Mouse (Mus musculus) hindbrain, embryonic 16.5 days (tissue): ENCODE results near the gene Crybb1. TPM values are rescaled to one million over a fixed set of nuclear protein-coding genes. Genes with fewer than 3 reads are reported as not detected.

Experiments
- ATAC-seq: fragments of 200-750 bp; cut with Nextera tagmentation; 2 replicates; pipeline ENCODE4 v1.8.0; 2017; ENCODE audit warnings: moderate TSS enrichment, moderate library complexity
- H3K27ac ChIP-seq: fragments of 300-500 bp; sonication (generic); 2 replicates; pipeline ENCODE4 v1.5.1; 2014; ENCODE audit warnings: low read depth, mild to moderate bottlenecking, control low read depth, low read length, moderate library complexity
- H3K27me3 ChIP-seq: fragments of 300-500 bp; sonication (generic); replicated peaks from 2 replicates; pipeline ENCODE4 v1.6.1; 2014; ENCODE audit warnings: low read length; ENCODE audit not compliant: control insufficient read depth, insufficient read depth
- H3K36me3 ChIP-seq: fragments of 300-500 bp; sonication (generic); 2 replicates; pipeline ENCODE4 v1.6.1; 2014; ENCODE audit warnings: mild to moderate bottlenecking, low read length, moderate library complexity, mixed read lengths; ENCODE audit not compliant: control insufficient read depth, insufficient read depth
- H3K4me1 ChIP-seq: fragments of 300-500 bp; sonication (generic); 2 replicates; pipeline ENCODE4 v1.6.1; 2014; ENCODE audit warnings: low read depth, low read length; ENCODE audit not compliant: control insufficient read depth, insufficient read depth
- H3K4me2 ChIP-seq: fragments of 300-500 bp; sonication (generic); 2 replicates; pipeline ENCODE4 v1.6.1; 2014; ENCODE audit warnings: mild to moderate bottlenecking, low read length, control low read depth, moderate library complexity
- H3K4me3 ChIP-seq: fragments of 300-500 bp; sonication (generic); 2 replicates; pipeline ENCODE4 v1.5.1; 2014; ENCODE audit warnings: mild to moderate bottlenecking, low read length, control low read depth, moderate library complexity
- H3K9ac ChIP-seq: fragments of 300-500 bp; sonication (generic); 2 replicates; pipeline ENCODE4 v1.6.1; 2014; ENCODE audit warnings: low read depth, mild to moderate bottlenecking, control low read depth, low read length, moderate library complexity
- H3K9me3 ChIP-seq: fragments of 300-500 bp; sonication (generic); 2 replicates; pipeline ENCODE4 v1.6.1; 2014; ENCODE audit warnings: mild to moderate bottlenecking, low read length, moderate library complexity; ENCODE audit not compliant: control insufficient read depth
- WGBS: fragments of 180-500 bp; shearing (Covaris S2); extraction: QIAGEN DNeasy Blood & Tissue Kit; methylation state at CpG from one replicate; pipeline ENCODE4 v1.1.7; 2014; 5-methylcytosine and 5-hydroxymethylcytosine counted together
- polyA plus RNA-seq: library from polyadenylated mRNA; unstranded; fragments of >200 nt; fragmentation: Nextera tagmentation; extraction: Ambion mirVana; gene quantifications from 2 replicates; pipeline ENCODE4 v1.2.1, GENCODE M21; 2015

The Crybb1 gene
- polyA plus RNA-seq, 1 experiment from 2014 or later: 7.7 TPM

GRCm38 (mm10) chr5:112254282-112254806 is 1.3 kb upstream of the Crybb1 start:
- Histone ChIP-seq H3K4me3 (no peak overlapping the region), H3K9ac (no peak overlapping the region), H3K4me2 (no peak overlapping the region), H3K9me3 (no peaks in the 10 kb centered on the region), H3K27ac (peak overlapping the region; percentile 44; the same call in 1 of the 2 replicates), H3K36me3 (no peaks in the 10 kb centered on the region), H3K27me3 (no peaks in the 10 kb centered on the region), H3K4me1 (peaks cover 7% of the 10 kb centered on the region; the same call in 1 of the 2 replicates)
- ATAC-seq: peak; percentile 76
- WGBS: 47% methylated on average over 7 of the region's 7 CpGs

- H3K27ac ChIP-seq: no peak overlapping the region
- 74% methylated on average over 9 of the region's 9 CpGs for WGBS
- H3K4me3 ChIP-seq: no peak overlapping the region
- no peak overlapping the region for H3K9ac ChIP-seq
- peaks cover 7% of the 10 kb centered on the region; the same call in 1 of the 2 replicates for H3K4me1 ChIP-seq
- no peaks in the 10 kb centered on the region for H3K27me3 ChIP-seq
- no peak for ATAC-seq
- H3K36me3 ChIP-seq: no peaks in the 10 kb centered on the region
- no peak overlapping the region for H3K4me2 ChIP-seq
- H3K9me3 ChIP-seq: no peaks in the 10 kb centered on the region
These were observed 842 bp downstream of the Crybb1 start for GRCm38 (mm10) chr5:112256457-112256856.

GRCm38 (mm10) chr5:112257896-112258295 is 2.3 kb downstream of the Crybb1 start:
- 88% methylated on average over 3 of the region's 3 CpGs for WGBS
- no peak overlapping the region for H3K27ac ChIP-seq
- ATAC-seq: no peak
- H3K27me3 ChIP-seq: no peaks in the 10 kb centered on the region
- peaks cover 7% of the 10 kb centered on the region; the same call in 1 of the 2 replicates for H3K4me1 ChIP-seq
- no peaks in the 10 kb centered on the region for H3K9me3 ChIP-seq
- no peak overlapping the region for H3K9ac ChIP-seq
- no peak overlapping the region for H3K4me3 ChIP-seq
- H3K36me3 ChIP-seq: no peaks in the 10 kb centered on the region
- H3K4me2 ChIP-seq: no peak overlapping the region

- no peaks in the 10 kb centered on the region for H3K9me3 ChIP-seq
- WGBS: 89% methylated on average over 16 of the region's 16 CpGs
- ATAC-seq: no peak
- H3K36me3 ChIP-seq: no peaks in the 10 kb centered on the region
- peaks cover 7% of the 10 kb centered on the region; the same call in 1 of the 2 replicates for H3K4me1 ChIP-seq
- H3K9ac ChIP-seq: no peak overlapping the region
- H3K27ac ChIP-seq: no peak overlapping the region
- H3K4me2 ChIP-seq: no peak overlapping the region
- H3K27me3 ChIP-seq: no peaks in the 10 kb centered on the region
- no peak overlapping the region for H3K4me3 ChIP-seq
These were observed 4.4 kb downstream of the Crybb1 start for GRCm38 (mm10) chr5:112259862-112260650.

- ATAC-seq: no peak
These were observed 5.2 kb downstream of the Crybb1 start for GRCm38 (mm10) chr5:112260818-112261217.

GRCm38 (mm10) chr5:112264099-112264498 is 8.5 kb downstream of the Crybb1 start:
- Histone ChIP-seq H3K27me3 (no peaks in the 10 kb centered on the region), H3K9ac (no peak overlapping the region), H3K4me3 (no peak overlapping the region), H3K36me3 (no peaks in the 10 kb centered on the region), H3K9me3 (no peaks in the 10 kb centered on the region), H3K27ac (no peak overlapping the region), H3K4me2 (no peak overlapping the region), H3K4me1 (peaks cover 3% of the 10 kb centered on the region; the same call in 1 of the 2 replicates)
- ATAC-seq: no peak
- WGBS: 90% methylated on average over 7 of the region's 7 CpGs

More at GRCm38 (mm10) chr5:112260818-112261217, 5.2 kb downstream of the Crybb1 start:
- Histone ChIP-seq H3K36me3 (no peaks in the 10 kb centered on the region), H3K27ac (no peak overlapping the region), H3K4me3 (no peak overlapping the region), H3K4me2 (no peak overlapping the region), H3K9ac (no peak overlapping the region), H3K4me1 (peaks cover 3% of the 10 kb centered on the region; the same call in 1 of the 2 replicates), H3K9me3 (no peaks in the 10 kb centered on the region), H3K27me3 (no peaks in the 10 kb centered on the region)
- WGBS: 80% methylated on average over 3 of the region's 3 CpGs

- no peaks in the 10 kb centered on the region for H3K9me3 ChIP-seq
- H3K27ac ChIP-seq: no peak overlapping the region
- H3K4me3 ChIP-seq: no peak overlapping the region
- ATAC-seq: no peak
- H3K4me2 ChIP-seq: no peak overlapping the region
- no peaks in the 10 kb centered on the region for H3K36me3 ChIP-seq
- 87% methylated on average over 5 of the region's 5 CpGs for WGBS
- peaks cover 3% of the 10 kb centered on the region; the same call in 1 of the 2 replicates for H3K4me1 ChIP-seq
- H3K27me3 ChIP-seq: no peaks in the 10 kb centered on the region
- H3K9ac ChIP-seq: no peak overlapping the region
These were observed 9.5 kb downstream of the Crybb1 start for GRCm38 (mm10) chr5:112265110-112265509.

- ATAC-seq: peak; percentile 42; the same call in 1 of the 2 replicates
- H3K9ac ChIP-seq: no peak overlapping the region
- no peaks in the 10 kb centered on the region for H3K9me3 ChIP-seq
- no peak overlapping the region for H3K4me3 ChIP-seq
- peak overlapping the region; percentile 6; the same call in 1 of the 2 replicates for H3K4me2 ChIP-seq
- 6% methylated on average over 10 of the region's 10 CpGs for WGBS
- no peaks in the 10 kb centered on the region for H3K27me3 ChIP-seq
- H3K27ac ChIP-seq: no peak overlapping the region
- H3K36me3 ChIP-seq: no peaks in the 10 kb centered on the region
- H3K4me1 ChIP-seq: peaks cover 4% of the 10 kb centered on the region
These were observed 9.9 kb downstream of the Crybb1 start for GRCm38 (mm10) chr5:112265515-112265914.

- Histone ChIP-seq H3K4me2 (peak overlapping the region; percentile 6; the same call in 1 of the 2 replicates), H3K27me3 (no peaks in the 10 kb centered on the region), H3K9ac (no peak overlapping the region), H3K4me3 (no peak overlapping the region), H3K9me3 (no peaks in the 10 kb centered on the region), H3K27ac (no peak overlapping the region), H3K36me3 (no peaks in the 10 kb centered on the region), H3K4me1 (peaks cover 10% of the 10 kb centered on the region)
- WGBS: 72% methylated on average over 9 of the region's 9 CpGs
- no peak for ATAC-seq
These were observed 10.6 kb downstream of the Crybb1 start for GRCm38 (mm10) chr5:112266011-112266777.
